Mouse (Mus musculus) lung, postnatal 4 days (tissue): ENCODE results near the gene Abcg2.
A peak's percentile ranks its signal among the peaks of the same experiment; 100 is the strongest.

Source experiments
- DNase-seq, 2 experiments: peaks; one replicate each; pipeline ENCODE4 v3.0.0; 2021

Gene Abcg2

DNA sequence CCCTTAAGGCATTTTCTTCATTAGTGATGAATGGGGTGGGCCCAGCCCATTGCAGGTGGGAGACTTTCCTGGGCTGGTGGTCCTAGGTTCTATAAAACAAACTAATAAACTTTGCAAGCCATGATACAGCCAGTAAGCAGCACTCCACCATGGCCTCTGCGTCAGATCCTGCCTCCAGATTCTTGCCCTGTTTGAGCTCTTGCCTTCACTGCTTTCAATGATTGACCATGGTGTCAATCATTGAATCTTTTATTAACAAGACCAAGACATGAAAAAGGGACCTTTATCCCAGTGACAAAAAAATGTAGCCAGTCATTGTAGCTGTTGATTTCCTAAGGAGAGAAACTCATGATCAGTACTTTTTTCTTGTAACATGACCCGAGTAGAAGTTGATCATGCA is 55.1 kb downstream of the Abcg2 start:
- DNase-seq = no peak

DNA sequence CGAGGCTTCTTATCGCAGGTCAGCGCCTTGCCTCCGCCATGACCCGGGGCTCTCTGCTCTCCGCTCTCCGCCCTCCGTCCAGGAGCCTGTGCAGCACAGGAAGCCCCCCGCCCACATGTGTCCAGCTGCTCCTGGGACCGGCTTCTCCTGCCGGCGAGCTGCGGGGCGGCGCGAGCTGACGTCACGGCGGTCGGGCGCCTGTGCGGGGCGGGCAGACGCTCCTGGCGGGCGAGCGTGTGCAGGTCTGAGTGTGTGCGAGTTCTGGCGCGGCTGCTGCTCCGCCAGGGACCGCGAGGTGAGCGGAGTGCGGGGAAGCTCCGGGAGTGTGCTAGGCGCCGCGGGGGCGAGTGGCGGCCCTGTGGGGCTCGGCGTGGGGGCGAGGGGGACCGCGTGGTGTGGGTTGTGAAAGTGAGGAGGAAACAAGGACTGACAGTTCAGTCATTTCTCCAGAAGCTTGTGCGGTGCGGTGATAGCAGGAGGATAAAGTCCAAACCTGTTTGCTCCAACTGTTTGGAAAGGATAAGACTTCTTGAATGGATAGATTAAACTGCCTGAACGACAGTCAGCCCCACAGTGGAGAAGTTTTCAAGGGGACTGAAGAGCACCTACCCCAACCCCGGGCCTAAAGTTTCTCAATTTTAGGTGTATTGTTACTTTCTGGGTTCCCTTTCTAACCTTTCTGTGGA is 56.2 kb downstream of the Abcg2 start:
- DNase-seq = peak; percentile 78 to 85

DNA sequence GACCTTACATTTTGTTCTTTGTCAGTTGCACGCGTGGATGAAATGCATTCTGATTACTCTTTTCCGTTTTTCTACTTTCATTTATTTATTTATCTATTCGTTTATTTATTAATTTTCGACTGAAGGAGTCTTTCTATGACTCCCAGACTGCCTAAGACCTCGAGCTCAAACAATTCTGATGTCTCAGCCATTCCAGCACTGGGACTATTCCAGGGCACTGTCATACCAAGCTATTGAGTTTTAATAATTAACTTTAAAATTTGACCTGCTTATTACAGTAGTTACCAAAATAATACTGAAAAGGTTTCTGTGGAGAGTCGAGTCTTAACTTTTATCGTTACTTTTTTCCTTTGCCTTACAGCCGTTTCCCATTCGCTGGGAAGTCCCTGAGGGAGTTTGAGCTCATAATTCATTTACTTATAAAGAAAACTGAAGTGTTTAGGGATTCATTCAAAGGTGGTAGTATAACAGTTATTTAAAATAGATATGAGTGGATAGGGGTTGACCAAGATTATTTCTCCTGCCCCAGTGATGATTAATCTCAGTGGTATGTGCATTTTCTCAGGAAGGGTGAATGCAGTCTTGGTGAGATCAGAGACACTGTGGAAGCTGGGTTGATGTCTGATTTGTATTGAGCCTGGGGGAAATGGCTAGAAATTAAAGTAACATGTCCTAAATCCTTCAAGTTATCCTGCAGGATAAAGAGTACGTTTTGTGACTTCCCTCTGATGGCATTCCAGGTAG is 56.9 kb downstream of the Abcg2 start:
- no peak for DNase-seq

DNA sequence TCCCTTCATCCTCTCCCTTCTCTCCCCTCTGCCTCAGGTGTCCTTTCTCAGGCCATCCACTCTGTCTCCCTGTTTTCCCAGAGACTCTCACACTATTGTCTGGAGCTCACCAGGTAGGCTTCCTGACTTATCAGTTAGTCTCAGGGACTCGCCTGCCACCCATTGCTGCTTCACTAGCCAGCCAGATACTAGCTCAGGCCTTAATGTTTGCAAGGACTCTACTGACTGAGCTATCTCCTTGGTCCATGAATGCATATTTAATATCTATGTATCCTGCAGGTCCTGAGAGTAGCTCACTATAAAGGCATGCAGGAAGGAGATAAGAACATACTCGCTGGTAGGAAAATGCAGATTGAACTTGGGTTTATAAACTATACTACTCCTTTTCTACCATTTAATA is 57.9 kb downstream of the Abcg2 start:
- DNase-seq = no peak

DNA sequence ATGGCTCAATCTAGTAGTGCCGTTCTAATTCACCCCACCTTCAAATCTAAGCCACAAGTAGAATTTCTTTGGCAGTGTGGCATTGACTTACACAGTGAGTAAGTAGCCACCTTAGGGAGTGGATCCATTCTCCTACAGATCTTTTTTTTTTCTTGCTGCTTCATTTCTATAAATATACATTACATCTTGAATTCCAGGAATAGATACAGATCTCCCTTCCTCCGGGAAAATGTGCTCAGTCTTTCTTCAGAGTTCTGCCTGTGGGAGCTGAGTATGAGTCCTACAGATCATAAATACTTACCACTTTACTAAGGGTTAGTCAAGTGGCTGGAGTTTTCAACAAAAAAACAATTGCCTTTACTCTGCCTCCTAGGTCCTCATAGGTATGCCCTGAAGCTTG is 60.3 kb downstream of the Abcg2 start:
- DNase-seq = no peak

DNA sequence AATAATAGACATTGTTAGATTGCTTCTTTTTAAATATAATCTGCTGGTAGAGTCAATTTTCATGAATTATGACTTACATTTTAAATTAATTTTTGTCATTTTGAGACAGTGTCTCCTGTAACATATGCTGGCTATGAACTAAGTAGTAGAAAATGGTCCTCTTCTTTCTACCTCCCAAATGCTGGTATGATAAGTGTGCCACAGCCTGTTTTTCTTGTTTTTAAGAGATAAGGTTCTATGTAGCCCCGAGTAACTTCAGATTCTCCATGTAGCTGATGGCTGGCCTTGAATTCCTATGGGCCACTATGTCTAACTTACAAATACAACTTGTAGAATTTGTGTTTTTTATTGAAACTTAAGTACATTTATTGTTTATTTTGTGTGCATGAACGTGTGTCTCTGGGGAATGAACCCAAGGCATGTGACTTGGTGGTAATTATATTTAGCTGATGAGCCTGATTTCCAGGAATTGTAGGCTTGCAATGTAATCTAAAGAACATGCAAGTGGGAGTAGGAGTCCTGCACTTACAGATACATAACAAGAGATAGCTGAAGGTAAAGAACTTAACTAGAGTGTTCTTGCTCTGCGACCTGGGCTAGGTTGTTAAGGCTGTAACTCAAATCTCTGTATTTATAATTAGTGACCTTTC is 63.9 kb downstream of the Abcg2 start:
- no peak for DNase-seq

DNA sequence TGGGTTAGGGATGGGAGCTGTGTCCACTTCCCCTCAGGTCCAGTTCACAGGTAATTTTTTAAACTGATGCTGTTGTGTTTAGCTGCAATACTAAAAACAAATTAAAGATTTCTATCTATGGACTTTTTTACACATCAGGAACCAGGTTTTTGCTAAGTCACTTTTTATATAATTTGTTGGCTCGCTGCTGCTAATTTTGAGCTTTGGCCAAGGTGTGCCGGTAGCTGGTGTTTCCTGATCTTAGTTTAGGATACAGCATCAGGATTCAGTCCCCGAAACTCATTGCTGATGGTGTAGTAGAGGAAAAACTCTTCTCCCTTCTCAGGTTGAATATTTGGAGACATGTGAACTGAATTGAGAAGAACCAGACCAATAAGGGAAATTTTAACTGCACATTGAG is 65.8 kb downstream of the Abcg2 start:
- no peak for DNase-seq

DNA sequence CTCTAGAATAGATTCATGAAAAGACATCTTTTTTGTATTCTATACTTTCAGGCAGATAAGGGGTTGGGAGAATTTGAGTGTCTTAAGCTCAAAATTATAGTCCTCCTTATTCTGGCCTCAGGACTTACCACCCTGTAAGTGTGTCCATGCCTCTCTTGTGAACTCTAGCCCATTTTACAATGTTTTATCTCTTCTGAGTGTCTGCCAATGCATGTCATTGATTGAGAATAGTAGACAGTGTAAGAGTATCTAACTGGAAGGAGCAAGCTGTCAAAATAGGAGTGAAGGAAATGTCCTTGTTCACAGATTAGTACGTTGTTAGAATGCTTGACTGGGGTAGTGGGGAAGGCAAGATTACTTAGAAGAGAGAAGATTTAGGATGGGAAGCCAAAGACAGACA is 66.7 kb downstream of the Abcg2 start:
- DNase-seq = no peak

DNA sequence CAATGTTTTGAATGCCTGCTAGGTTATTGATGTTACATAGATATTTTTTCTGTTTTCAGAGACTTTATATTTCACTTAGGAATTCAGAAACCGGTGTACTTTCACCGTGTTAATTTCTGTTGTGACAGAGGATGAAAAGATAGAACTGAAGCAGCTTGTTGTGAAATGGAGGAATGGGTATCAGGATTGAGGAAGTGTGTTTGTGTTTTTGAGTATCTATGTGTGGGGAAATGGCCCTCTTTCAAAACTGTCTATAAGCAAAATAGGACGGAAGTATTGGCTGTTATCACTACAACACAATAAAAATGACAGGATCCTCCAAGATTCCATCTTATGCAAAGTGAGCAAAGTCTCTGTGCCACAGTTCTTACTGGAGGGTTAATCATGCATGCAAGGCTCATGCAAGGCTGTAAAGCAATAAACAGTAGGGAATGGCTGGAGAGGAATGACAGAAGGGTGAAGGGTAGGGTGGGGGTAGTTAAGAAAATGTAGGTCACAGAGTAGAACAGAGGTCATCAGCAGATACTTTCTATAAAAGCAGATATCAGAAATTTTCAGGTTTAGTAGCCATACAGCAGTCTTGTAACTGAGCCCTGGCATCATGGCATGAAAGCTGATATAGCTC is 76.7 kb downstream of the Abcg2 start:
- DNase-seq = no peak

DNA sequence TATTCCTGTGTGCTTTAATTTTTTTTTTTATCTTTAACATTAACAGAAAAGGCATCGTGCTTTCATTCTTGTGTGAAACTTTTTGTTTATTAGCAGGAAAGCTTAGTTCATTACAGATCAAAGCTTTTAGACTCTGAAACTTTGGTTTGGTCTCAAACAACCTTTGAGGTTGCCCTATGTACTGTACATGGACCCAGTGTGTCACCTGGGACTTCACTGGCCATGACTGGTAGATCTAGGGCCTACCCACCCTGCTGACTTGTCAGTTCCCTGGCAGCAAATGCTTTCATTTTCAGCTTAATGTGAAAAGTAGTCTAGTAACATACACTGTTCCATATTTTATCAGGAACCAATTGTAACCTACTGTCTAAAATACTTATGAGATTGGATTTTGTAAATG is 93.5 kb downstream of the Abcg2 start:
- no peak for DNase-seq

DNA sequence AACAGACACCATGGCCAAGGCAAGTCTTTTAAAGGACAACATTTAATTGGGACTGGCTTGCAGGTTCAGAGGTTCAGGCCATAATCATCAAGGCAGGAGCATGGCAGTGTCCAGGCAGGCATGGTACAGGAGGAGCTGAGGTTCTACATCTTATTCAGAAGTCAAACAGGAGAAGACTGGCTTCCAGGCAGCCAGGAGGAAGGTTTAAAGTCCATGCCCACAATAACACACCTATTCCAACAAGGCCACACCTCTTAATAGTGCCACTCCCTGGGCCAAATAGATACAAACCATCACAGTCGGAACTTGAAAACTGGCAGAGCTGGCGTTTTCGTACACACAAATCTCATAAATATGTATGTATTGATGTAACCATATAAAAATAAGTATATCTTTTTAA is 94.2 kb downstream of the Abcg2 start:
- DNase-seq = no peak

DNA sequence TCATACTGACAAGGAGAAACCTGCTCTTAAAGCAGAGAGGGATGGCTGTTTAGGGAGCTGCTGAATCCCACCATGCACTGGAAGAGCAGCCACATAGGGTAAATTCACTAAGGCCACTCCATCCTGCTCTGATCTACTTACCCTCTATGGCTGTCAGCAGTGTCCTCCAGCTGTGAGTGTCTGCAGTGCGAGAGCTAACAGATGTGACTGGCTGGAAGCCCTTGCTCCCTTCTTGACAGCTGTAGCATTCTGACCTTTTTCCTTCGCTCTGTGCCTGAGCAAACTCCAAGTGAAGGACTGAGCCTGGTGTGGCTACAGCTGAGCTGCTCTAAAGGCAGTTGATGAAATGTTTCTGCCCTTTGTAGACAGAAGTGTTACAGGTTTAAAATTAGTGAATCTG is 107.3 kb downstream of the Abcg2 start:
- no peak for DNase-seq

DNA sequence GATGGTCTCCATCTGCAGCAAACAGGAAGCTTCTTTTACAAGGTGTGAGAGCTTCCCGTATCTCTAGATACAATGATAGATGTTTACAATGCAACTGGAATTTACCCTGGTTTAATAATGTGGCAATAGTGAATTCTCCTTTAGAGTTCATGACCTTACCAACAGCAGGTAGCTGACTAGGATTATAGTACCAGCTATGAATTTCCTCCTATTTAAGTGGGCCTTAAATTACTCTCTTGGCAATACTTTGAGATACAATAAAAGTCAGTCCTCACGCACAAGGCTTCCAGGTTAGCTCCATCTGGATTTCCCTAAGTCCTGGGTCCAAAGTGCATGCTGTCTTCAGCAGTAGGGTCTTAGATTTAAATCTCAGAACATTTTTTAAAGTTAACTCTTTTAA is 109.9 kb downstream of the Abcg2 start:
- no peak for DNase-seq

DNA sequence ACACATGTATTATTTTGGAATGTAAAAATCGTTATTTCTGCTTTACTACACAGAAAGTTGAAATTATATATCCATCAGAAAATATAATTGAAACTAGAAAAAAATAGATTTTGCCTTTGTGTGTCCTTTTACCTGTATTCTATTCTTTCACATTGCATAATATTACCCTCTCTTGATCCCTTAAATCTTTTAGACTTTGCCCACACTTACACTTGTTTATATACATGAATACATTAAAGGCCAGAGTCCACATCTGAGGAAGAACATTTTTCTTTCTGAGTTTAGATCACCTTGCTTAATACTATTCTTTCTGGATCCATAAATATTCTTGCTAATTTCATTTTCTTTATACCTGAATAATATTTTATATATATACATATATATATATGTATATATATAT is 110.4 kb downstream of the Abcg2 start:
- DNase-seq = no peak

DNA sequence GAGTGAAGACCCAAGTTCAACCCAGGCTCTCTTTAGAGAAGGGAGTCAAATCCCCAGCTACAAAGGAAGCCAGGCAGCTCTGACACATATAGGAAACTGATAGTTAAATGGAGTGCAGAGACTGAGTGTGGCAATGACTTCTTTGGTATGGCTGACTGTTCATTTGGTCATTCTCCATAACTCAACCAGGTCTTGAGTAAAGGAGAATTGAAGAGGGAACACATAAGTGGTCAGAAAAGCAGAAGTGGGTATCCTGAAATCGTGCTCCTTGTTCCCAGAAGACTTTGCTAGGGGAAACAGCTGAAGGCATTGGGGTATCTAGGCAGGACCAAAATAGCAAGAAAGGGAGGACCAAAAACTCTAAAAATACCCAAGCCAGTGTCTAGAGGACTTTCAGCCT is 126.0 kb downstream of the Abcg2 start:
- DNase-seq = no peak

DNA sequence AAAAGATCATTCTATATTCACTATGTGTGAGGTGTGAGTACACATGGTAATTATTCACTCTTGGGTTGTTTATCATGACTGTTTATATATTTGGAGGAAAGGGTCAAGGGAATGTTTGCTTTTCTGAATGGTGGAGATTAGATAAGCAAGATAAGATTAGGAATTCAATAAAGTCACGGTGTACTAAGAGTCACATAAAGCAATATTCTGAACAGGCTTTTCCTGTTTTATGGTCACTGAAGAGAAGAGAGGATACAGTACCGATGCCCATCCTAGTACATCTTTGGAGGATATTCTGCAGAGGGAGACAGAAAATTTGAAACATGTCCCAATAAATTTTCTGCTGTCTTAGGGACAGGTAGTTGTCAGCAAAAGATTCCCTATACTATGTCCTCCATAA is 127.6 kb downstream of the Abcg2 start:
- DNase-seq = no peak

DNA sequence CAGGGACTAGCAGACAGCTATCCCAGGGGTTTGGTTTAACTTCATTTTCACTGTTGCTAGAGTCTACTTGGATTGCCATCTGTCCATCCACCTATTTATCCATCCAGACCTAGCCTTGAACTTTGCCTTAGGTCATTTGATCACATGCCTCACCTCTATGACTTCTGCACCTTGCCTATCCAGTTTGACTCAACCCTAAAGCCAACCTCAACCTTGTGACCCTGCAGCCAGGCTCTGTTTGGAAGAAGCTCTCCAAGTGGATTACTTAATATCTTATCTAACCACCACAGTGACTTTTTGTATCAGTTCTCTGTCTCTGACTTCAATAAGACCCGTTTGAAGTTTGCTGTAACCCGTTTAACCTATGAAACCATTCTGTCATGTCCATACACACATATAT is 149.5 kb downstream of the Abcg2 start:
- DNase-seq = no peak

DNA sequence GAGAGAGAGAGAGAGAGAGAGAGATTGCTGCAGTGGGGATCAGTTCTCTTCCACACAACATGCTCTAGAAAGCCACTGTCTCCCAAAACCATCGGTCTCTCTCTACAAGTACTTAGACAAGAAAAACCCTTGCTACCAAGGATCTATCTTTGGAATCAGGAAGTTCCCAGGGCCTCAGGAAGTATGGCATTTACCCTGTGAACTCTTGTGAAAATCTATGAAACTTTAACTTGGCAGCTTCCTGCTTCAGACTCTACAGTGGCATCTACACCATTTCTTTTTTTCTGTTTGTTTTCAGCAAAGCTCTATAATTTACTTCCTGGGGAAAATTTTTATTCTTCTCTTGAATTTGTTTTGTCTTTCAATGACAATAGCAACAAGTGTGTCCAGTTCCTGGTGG is 150.8 kb downstream of the Abcg2 start:
- DNase-seq = no peak
